Mouse (Mus musculus): ENCODE measurements around the gene Ints12. TPM values are rescaled to one million over a fixed set of nuclear protein-coding genes. Genes with fewer than 3 reads are reported as not detected.

Ints12 gene
- polyA plus RNA-seq, 1 experiment from 2014 or later, result 12.7 TPM

DNA sequence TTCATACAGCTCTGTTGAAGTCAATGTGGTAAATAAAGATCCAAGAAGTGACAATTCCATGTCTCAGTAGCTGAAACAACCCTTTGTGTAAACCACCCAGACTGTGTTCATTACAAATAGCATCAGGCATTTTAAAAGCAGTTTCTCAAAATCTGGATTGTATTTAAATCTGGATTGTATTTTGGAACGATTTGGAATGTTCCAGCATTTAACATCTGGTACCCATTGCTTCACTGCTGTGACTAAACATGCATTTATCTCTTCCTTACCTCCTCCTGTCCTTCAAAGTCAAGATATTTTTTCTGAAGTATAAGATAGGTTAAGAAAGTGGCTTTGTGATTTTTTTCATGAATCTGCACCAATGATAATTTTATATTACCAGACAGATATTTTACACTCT is 21.6 kb downstream of the Ints12 start:
- H3K9ac ChIP-seq (ENCODE audit: low read length), result no peak overlapping the region
- no peak overlapping the region for H3K4me2 ChIP-seq (ENCODE audit: low read depth, low read length)
- H3K27ac ChIP-seq (ENCODE audit: low read length), result no peak overlapping the region
- ATAC-seq (replicated peaks; ENCODE audit: extremely low read depth, insufficient read depth, low FRiP score), result no peak
- no peaks in the 10 kb centered on the region for H3K27me3 ChIP-seq (ENCODE audit: control insufficient read depth, insufficient read depth, low read length)
- peaks cover 9% of the 10 kb centered on the region for H3K36me3 ChIP-seq (ENCODE audit: control insufficient read depth, insufficient read depth)
- no peaks in the 10 kb centered on the region for H3K9me3 ChIP-seq (replicated peaks; ENCODE audit: control insufficient read depth, low read length)
- H3K4me3 ChIP-seq (ENCODE audit: low read length), result no peak overlapping the region
- WGBS, result 47% methylated on average over 1 of the region's 1 CpGs
- no peaks in the 10 kb centered on the region for H3K4me1 ChIP-seq (ENCODE audit: control insufficient read depth, insufficient read depth, low read length)

DNA sequence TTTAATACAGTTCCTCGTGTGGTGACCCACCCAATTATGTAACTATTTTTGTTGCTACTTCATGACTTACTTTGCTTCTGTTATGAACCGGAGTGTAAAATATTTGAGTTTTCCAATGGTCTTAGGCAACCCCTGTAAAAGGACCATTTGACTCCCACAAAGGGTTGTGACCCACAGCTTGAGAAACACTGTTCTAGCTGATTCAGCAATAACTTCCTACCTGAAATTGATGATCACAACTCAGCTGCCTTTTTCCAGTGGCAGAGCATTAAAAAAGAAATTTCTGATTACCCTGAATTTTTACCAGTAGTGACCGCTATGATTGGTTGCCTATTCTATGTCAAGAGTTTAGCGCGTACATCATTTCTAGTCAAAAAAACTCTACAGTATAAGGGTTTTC is 39.7 kb downstream of the Ints12 start:
- 92% methylated on average over 5 of the region's 5 CpGs for WGBS

DNA sequence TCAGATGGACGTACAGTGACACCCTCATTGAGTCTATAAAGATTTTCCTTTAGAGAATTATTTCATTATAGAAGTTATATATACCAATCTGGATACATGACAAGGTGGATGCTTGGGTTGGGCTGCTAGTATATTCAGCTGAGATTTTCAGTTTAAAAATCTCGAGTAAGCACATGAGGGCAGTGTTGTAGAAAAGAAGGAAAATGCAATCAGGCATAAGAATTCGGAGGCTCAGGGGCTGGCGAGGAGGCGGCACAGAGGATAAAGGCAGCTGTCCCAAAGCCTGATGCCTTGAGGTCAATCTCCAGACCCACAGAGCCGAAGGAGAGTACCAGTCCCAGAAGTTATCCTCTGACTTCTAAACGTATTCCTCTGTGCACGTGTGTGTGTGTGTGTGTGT is 41.0 kb downstream of the Ints12 start:
- no peaks in the 10 kb centered on the region for H3K36me3 ChIP-seq (ENCODE audit: control insufficient read depth, insufficient read depth)
- H3K4me1 ChIP-seq (ENCODE audit: control insufficient read depth, insufficient read depth, low read length), result no peaks in the 10 kb centered on the region
- no peak overlapping the region for H3K4me3 ChIP-seq (ENCODE audit: low read length)
- no peaks in the 10 kb centered on the region for H3K27me3 ChIP-seq (ENCODE audit: control insufficient read depth, insufficient read depth, low read length)
- 68% methylated on average over 8 of the region's 8 CpGs for WGBS
- H3K9ac ChIP-seq (ENCODE audit: low read length), result no peak overlapping the region
- H3K4me2 ChIP-seq (ENCODE audit: low read depth, low read length), result no peak overlapping the region
- no peaks in the 10 kb centered on the region for H3K9me3 ChIP-seq (replicated peaks; ENCODE audit: control insufficient read depth, low read length)
- H3K27ac ChIP-seq (ENCODE audit: low read length), result no peak overlapping the region
- no peak for ATAC-seq (replicated peaks; ENCODE audit: extremely low read depth, insufficient read depth, low FRiP score)

More for the DNA sequence above, 39.7 kb downstream of the Ints12 start:
- Histone ChIP-seq H3K4me2 (ENCODE audit: low read depth, low read length) (no peak overlapping the region), H3K4me3 (ENCODE audit: low read length) (no peak overlapping the region), H3K27ac (ENCODE audit: low read length) (no peak overlapping the region), H3K9me3 (replicated peaks; ENCODE audit: control insufficient read depth, low read length) (no peaks in the 10 kb centered on the region), H3K36me3 (ENCODE audit: control insufficient read depth, insufficient read depth) (no peaks in the 10 kb centered on the region), H3K27me3 (ENCODE audit: control insufficient read depth, insufficient read depth, low read length) (no peaks in the 10 kb centered on the region), H3K4me1 (ENCODE audit: control insufficient read depth, insufficient read depth, low read length) (no peaks in the 10 kb centered on the region), H3K9ac (ENCODE audit: low read length) (no peak overlapping the region)
- no peak for ATAC-seq (replicated peaks; ENCODE audit: extremely low read depth, insufficient read depth, low FRiP score)

DNA sequence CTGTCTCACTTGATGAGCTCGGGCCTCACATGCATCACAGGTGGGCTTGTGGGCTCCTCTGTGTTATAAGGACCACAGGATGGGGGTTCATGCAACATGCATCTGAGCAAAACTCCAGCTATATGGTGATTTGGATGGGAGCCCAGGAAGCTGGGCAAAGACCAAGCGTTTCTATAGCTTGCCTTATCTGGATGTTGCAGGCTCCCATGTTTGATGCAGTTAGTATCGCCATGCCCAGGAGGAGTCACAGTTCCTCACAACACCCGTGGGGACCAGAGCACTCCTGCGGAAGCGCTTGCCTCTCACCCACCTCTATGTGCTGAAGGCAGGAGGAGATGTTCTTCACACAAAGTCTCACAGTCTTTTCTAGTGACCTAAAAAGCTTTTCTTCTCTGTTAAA is 50.2 kb downstream of the Ints12 start:
- Histone ChIP-seq H3K4me3 (ENCODE audit: low read length) (no peak overlapping the region), H3K27me3 (ENCODE audit: control insufficient read depth, insufficient read depth, low read length) (no peaks in the 10 kb centered on the region), H3K27ac (ENCODE audit: low read length) (no peak overlapping the region), H3K9me3 (replicated peaks; ENCODE audit: control insufficient read depth, low read length) (no peaks in the 10 kb centered on the region), H3K9ac (ENCODE audit: low read length) (no peak overlapping the region), H3K4me2 (ENCODE audit: low read depth, low read length) (no peak overlapping the region), H3K4me1 (ENCODE audit: control insufficient read depth, insufficient read depth, low read length) (no peaks in the 10 kb centered on the region), H3K36me3 (ENCODE audit: control insufficient read depth, insufficient read depth) (no peaks in the 10 kb centered on the region)
- WGBS, result 82% methylated on average over 6 of the region's 6 CpGs
- ATAC-seq (replicated peaks; ENCODE audit: extremely low read depth, insufficient read depth, low FRiP score), result no peak

DNA sequence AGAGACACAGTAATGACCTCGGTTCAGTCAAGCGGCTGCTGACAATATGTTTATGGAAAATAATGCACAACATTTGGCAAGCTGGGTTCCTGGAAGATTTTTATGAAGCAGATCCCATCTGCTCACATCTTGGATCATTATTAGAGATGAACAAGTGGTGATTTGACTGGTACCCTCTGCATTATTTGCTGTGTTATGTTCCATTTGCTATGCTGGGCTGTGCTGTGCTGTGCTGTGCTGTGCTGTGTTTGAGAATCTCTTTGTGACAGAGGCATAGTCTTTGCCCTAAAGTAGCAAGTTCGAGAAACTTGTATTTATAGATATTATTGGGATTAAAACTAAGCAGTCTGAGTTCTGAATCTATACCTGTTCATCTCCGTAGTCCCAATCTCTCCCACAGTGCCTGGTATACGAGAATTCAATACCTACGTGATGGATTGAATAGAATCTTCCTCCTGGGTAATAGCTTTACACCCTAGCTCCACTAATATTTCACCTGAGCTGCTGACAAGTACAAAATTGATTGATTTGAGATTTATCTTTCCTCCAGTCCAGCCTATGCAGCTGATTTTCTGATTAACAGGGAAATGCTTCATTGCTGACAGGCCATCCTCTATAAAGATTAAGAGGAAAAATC is 53.0 kb downstream of the Ints12 start:
- 76% methylated on average over 6 of the region's 6 CpGs for WGBS
- Histone ChIP-seq H3K9ac (ENCODE audit: low read length) (no peak overlapping the region), H3K9me3 (replicated peaks; ENCODE audit: control insufficient read depth, low read length) (no peaks in the 10 kb centered on the region), H3K4me3 (ENCODE audit: low read length) (no peak overlapping the region), H3K27ac (ENCODE audit: low read length) (no peak overlapping the region), H3K27me3 (ENCODE audit: control insufficient read depth, insufficient read depth, low read length) (no peaks in the 10 kb centered on the region), H3K4me2 (ENCODE audit: low read depth, low read length) (no peak overlapping the region), H3K4me1 (ENCODE audit: control insufficient read depth, insufficient read depth, low read length) (no peaks in the 10 kb centered on the region), H3K36me3 (ENCODE audit: control insufficient read depth, insufficient read depth) (no peaks in the 10 kb centered on the region)
- ATAC-seq (replicated peaks; ENCODE audit: extremely low read depth, insufficient read depth, low FRiP score), result no peak

DNA sequence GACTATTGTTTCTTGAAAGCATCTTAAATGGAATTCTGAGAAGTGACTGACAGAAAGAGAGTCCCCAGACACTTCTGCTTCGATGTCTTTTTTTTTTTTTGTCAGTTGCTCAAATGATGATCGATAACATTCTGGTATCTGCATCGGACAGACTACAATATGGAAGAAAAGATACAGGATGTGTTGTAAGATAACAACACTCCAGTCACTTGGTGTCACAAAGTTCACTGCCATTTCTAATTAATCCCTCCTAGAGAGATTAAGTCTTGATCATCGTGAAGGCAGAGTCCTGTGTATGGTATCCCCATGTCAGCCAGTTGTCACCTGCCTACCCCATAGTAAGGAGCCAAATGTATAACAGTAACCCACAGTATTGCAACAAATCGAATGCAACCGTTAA is 60.0 kb downstream of the Ints12 start:
- Histone ChIP-seq H3K4me2 (ENCODE audit: low read depth, low read length) (no peak overlapping the region), H3K9ac (ENCODE audit: low read length) (no peak overlapping the region), H3K27ac (ENCODE audit: low read length) (no peak overlapping the region), H3K9me3 (replicated peaks; ENCODE audit: control insufficient read depth, low read length) (no peaks in the 10 kb centered on the region), H3K36me3 (ENCODE audit: control insufficient read depth, insufficient read depth) (no peaks in the 10 kb centered on the region), H3K4me1 (ENCODE audit: control insufficient read depth, insufficient read depth, low read length) (no peaks in the 10 kb centered on the region), H3K4me3 (ENCODE audit: low read length) (no peak overlapping the region), H3K27me3 (ENCODE audit: control insufficient read depth, insufficient read depth, low read length) (no peaks in the 10 kb centered on the region)
- 80% methylated on average over 6 of the region's 6 CpGs for WGBS
- ATAC-seq (replicated peaks; ENCODE audit: extremely low read depth, insufficient read depth, low FRiP score), result no peak

DNA sequence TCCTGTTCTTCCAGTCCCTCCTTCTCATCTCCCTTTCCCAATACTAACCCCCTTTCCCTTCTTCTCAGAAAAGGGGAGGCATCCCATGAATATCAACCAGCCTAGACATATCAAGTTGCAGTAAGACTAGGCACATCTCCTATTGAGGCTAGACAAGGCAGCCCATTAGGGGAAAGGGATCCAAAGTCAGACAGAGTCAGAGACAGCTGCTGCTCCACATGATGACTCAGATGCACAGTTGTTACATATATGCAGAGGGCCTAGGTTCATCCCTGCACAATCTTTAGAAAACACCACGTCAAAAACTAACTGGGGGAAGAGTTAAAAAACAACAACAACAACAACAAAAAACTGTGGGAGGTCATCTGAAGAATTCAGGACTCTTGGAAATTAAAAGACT is 61.2 kb downstream of the Ints12 start:
- no peak for ATAC-seq (replicated peaks; ENCODE audit: extremely low read depth, insufficient read depth, low FRiP score)
- no peaks in the 10 kb centered on the region for H3K9me3 ChIP-seq (replicated peaks; ENCODE audit: control insufficient read depth, low read length)
- H3K4me3 ChIP-seq (ENCODE audit: low read length), result no peak overlapping the region
- no peak overlapping the region for H3K4me2 ChIP-seq (ENCODE audit: low read depth, low read length)
- H3K36me3 ChIP-seq (ENCODE audit: control insufficient read depth, insufficient read depth), result no peaks in the 10 kb centered on the region
- H3K4me1 ChIP-seq (ENCODE audit: control insufficient read depth, insufficient read depth, low read length), result no peaks in the 10 kb centered on the region
- H3K27ac ChIP-seq (ENCODE audit: low read length), result no peak overlapping the region
- H3K27me3 ChIP-seq (ENCODE audit: control insufficient read depth, insufficient read depth, low read length), result no peaks in the 10 kb centered on the region
- 52% methylated on average over 1 of the region's 1 CpGs for WGBS
- no peak overlapping the region for H3K9ac ChIP-seq (ENCODE audit: low read length)

DNA sequence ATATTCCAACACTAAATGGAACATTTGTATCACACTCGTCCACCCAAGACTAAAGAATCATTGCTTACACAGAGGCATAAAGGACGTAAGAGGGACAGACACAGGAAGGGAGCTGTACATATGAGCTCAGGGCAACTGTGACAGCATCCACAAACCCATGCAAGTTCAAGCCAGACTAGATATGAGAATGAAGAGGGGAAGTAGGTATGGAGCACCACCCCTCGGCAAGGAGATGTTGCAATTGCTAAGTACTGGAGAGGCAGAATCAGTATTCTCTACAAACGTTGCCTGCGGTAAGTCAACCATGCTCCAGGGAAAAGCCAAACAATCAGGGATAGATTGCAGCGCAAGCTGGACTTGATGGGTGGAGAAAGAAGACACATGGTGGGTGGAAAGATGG is 62.0 kb downstream of the Ints12 start:
- Histone ChIP-seq H3K4me2 (ENCODE audit: low read depth, low read length) (no peak overlapping the region), H3K9ac (ENCODE audit: low read length) (no peak overlapping the region), H3K27ac (ENCODE audit: low read length) (no peak overlapping the region), H3K36me3 (ENCODE audit: control insufficient read depth, insufficient read depth) (no peaks in the 10 kb centered on the region), H3K4me1 (ENCODE audit: control insufficient read depth, insufficient read depth, low read length) (no peaks in the 10 kb centered on the region), H3K4me3 (ENCODE audit: low read length) (no peak overlapping the region), H3K9me3 (replicated peaks; ENCODE audit: control insufficient read depth, low read length) (no peaks in the 10 kb centered on the region), H3K27me3 (ENCODE audit: control insufficient read depth, insufficient read depth, low read length) (no peaks in the 10 kb centered on the region)
- ATAC-seq (replicated peaks; ENCODE audit: extremely low read depth, insufficient read depth, low FRiP score), result no peak
- WGBS, result 62% methylated on average over 6 of the region's 6 CpGs

DNA sequence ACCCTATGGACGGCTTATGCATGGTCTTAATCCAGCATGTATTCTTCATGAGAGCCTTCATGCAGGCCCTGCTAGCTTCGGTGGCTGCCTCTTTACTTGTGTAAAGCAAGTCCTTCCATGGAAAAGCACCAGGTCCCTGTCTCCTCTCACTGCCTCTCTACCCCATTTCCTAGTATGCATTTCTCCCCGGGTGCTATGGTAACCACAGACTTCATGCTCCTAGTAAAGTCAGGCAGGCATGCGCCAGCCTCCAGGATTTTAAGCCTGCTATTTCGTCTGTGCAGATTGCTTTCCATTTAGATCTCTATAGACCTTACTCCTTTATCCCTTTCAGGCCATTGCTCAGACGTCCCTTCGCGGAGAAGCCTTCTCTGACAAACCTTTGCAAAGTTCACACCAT is 63.0 kb downstream of the Ints12 start:
- ATAC-seq (replicated peaks; ENCODE audit: extremely low read depth, insufficient read depth, low FRiP score), result no peak
- H3K9me3 ChIP-seq (replicated peaks; ENCODE audit: control insufficient read depth, low read length), result no peaks in the 10 kb centered on the region
- H3K4me2 ChIP-seq (ENCODE audit: low read depth, low read length), result no peak overlapping the region
- H3K4me1 ChIP-seq (ENCODE audit: control insufficient read depth, insufficient read depth, low read length), result no peaks in the 10 kb centered on the region
- H3K9ac ChIP-seq (ENCODE audit: low read length), result no peak overlapping the region
- no peak overlapping the region for H3K4me3 ChIP-seq (ENCODE audit: low read length)
- 77% methylated on average over 8 of the region's 8 CpGs for WGBS
- H3K27me3 ChIP-seq (ENCODE audit: control insufficient read depth, insufficient read depth, low read length), result no peaks in the 10 kb centered on the region
- H3K36me3 ChIP-seq (ENCODE audit: control insufficient read depth, insufficient read depth), result no peaks in the 10 kb centered on the region
- H3K27ac ChIP-seq (ENCODE audit: low read length), result no peak overlapping the region

Data from heart, embryonic 16.5 days (tissue).